Mouse (Mus musculus) hindbrain, postnatal 0 days (tissue): ENCODE data around the gene Hapln2. TPM values are rescaled to one million over a fixed set of nuclear protein-coding genes. Genes with fewer than 3 reads are reported as not detected.
A peak's percentile ranks its signal among the peaks of the same experiment; 100 is the strongest.

Source experiments
- ATAC-seq: fragments of 200-750 bp; cut with Nextera tagmentation; 2 replicates; pipeline ENCODE4 v1.8.0; 2017; ENCODE audit warnings: mild to moderate bottlenecking, moderate TSS enrichment, moderate library complexity
- DNase-seq: peaks from one replicate; pipeline ENCODE4 v3.0.0-alpha.2; 2015; ENCODE audit warnings: low spot score
- H3K27ac ChIP-seq: fragments of 300-500 bp; sonication (generic); 2 replicates; pipeline ENCODE4 v1.5.1; 2014; ENCODE audit warnings: mild to moderate bottlenecking
- H3K27me3 ChIP-seq: fragments of 300-500 bp; sonication (generic); 2 replicates; pipeline ENCODE4 v1.6.1; 2014; ENCODE audit warnings: low read length, mixed read lengths; ENCODE audit not compliant: insufficient read depth
- H3K36me3 ChIP-seq: fragments of 300-500 bp; sonication (generic); 2 replicates; pipeline ENCODE4 v1.6.1; 2014; ENCODE audit warnings: low read length, mixed read lengths; ENCODE audit not compliant: insufficient read depth
- H3K4me1 ChIP-seq: fragments of 300-500 bp; sonication (generic); 2 replicates; pipeline ENCODE4 v1.6.1; 2014; ENCODE audit warnings: antibody characterized with exemption, low read length, mixed read lengths; ENCODE audit not compliant: insufficient read depth
- H3K4me2 ChIP-seq: fragments of 300-500 bp; sonication (generic); 2 replicates; pipeline ENCODE4 v1.6.1; 2014; ENCODE audit warnings: low read depth, mild to moderate bottlenecking, low read length, moderate library complexity, mixed read lengths
- H3K4me3 ChIP-seq: fragments of 300-500 bp; sonication (generic); 2 replicates; pipeline ENCODE4 v1.5.1; 2014; ENCODE audit warnings: low read length
- H3K9ac ChIP-seq: fragments of 300-500 bp; sonication (generic); replicated peaks from 2 replicates; pipeline ENCODE4 v1.6.1; 2014; ENCODE audit warnings: mild to moderate bottlenecking, low read length, moderate library complexity, mixed read lengths
- H3K9me3 ChIP-seq: fragments of 300-500 bp; sonication (generic); 2 replicates; pipeline ENCODE4 v1.6.1; 2016; ENCODE audit warnings: low read length, mixed read lengths
- CTCF ChIP-seq: IDR thresholded peaks from 2 replicates; pipeline ENCODE4 v1.5.1; 2016; ENCODE audit warnings: antibody characterized with exemption, control low read depth, low read depth
- WGBS: fragments of 180-500 bp; shearing (Covaris S2); extraction: QIAGEN DNeasy Blood & Tissue Kit; methylation state at CpG from one replicate; pipeline ENCODE4 v1.1.7; 2014; 5-methylcytosine and 5-hydroxymethylcytosine counted together
- polyA plus RNA-seq: library from polyadenylated mRNA; unstranded; fragments of >200 nt; fragmentation: Nextera tagmentation; extraction: Ambion mirVana; gene quantifications from 2 replicates; pipeline ENCODE4 v1.2.1, GENCODE M21; 2015
- total RNA-seq: library from RNA; depleted of rRNA; stranded (reverse); fragments of >200 nt; gene quantifications from 2 replicates; pipeline ENCODE4 v1.2.3, GENCODE M21; 2014

Gene Hapln2
- total and polyA plus RNA-seq, 2 experiments from 2014 or later: 0.47 to 1.5 TPM

GRCm38 (mm10) chr3:88030608-88031395 lies 3.4 kb upstream of the Hapln2 start:
- Histone ChIP-seq H3K27ac (no peak overlapping the region), H3K27me3 (no peaks in the 10 kb centered on the region), H3K9me3 (no peaks in the 10 kb centered on the region), H3K4me1 (no peaks in the 10 kb centered on the region), H3K9ac (no peak overlapping the region), H3K4me3 (no peak overlapping the region), H3K36me3 (no peaks in the 10 kb centered on the region), H3K4me2 (no peak overlapping the region)
- peak; percentile 38 for DNase-seq
- peak; percentile 45; the same call in 1 of the 2 replicates for ATAC-seq
- WGBS: 18% methylated on average over 19 of the region's 19 CpGs
- TF ChIP-seq CTCF: no peak

- DNase-seq (no peak), ATAC-seq (no peak)
- 61% methylated on average over 7 of the region's 7 CpGs for WGBS
- no peak for TF ChIP-seq CTCF
- Histone ChIP-seq H3K36me3 (no peaks in the 10 kb centered on the region), H3K27ac (no peak overlapping the region), H3K9me3 (no peaks in the 10 kb centered on the region), H3K4me3 (no peak overlapping the region), H3K27me3 (peaks cover 15% of the 10 kb centered on the region), H3K4me1 (peaks cover 6% of the 10 kb centered on the region; the same call in 1 of the 2 replicates), H3K4me2 (no peak overlapping the region), H3K9ac (no peak overlapping the region)
These were observed 560 bp downstream of the Hapln2 start for GRCm38 (mm10) chr3:88026823-88027222.

- peak overlapping the region; percentile 46 for H3K9ac ChIP-seq
- TF ChIP-seq CTCF: no peak
- DNase-seq: peak; percentile 41
- WGBS: under 1% methylated on average over 81 of the region's 81 CpGs
- peaks cover 33% of the 10 kb centered on the region for H3K27me3 ChIP-seq
- H3K27ac ChIP-seq: no peak overlapping the region
- H3K4me2 ChIP-seq: peak overlapping the region; percentile 85
- H3K4me1 ChIP-seq: peaks cover 6% of the 10 kb centered on the region; the same call in 1 of the 2 replicates
- ATAC-seq: peak; percentile 76
- H3K4me3 ChIP-seq: peak overlapping the region; percentile 52
- H3K9me3 ChIP-seq: no peaks in the 10 kb centered on the region
- no peaks in the 10 kb centered on the region for H3K36me3 ChIP-seq
These were observed 4.0 kb downstream of the Hapln2 start for GRCm38 (mm10) chr3:88023192-88024074.

GRCm38 (mm10) chr3:88022322-88023191 lies 4.8 kb downstream of the Hapln2 start:
- no peak for TF ChIP-seq CTCF
- ATAC-seq (peak; percentile 88), DNase-seq (peak; percentile 87)
- H3K4me3 ChIP-seq: peak overlapping the region; percentile 52
- no peaks in the 10 kb centered on the region for H3K9me3 ChIP-seq
- peaks cover 33% of the 10 kb centered on the region for H3K27me3 ChIP-seq
- WGBS: 1% methylated on average over 63 of the region's 66 CpGs
- no peak overlapping the region for H3K27ac ChIP-seq
- peak overlapping the region; percentile 46 for H3K9ac ChIP-seq
- peak overlapping the region; percentile 85 for H3K4me2 ChIP-seq
- no peaks in the 10 kb centered on the region for H3K36me3 ChIP-seq
- H3K4me1 ChIP-seq: peaks cover 6% of the 10 kb centered on the region; the same call in 1 of the 2 replicates

- Histone ChIP-seq H3K9ac (no peak overlapping the region), H3K4me1 (no peaks in the 10 kb centered on the region), H3K4me2 (no peak overlapping the region), H3K4me3 (no peak overlapping the region), H3K36me3 (no peaks in the 10 kb centered on the region), H3K9me3 (no peaks in the 10 kb centered on the region), H3K27ac (no peak overlapping the region), H3K27me3 (no peaks in the 10 kb centered on the region)
- TF ChIP-seq CTCF: peak; percentile 58
- DNase-seq: peak; percentile 42
- ATAC-seq: no peak
- 8% methylated on average over 6 of the region's 6 CpGs for WGBS
These were observed 16.6 kb downstream of the Hapln2 start for GRCm38 (mm10) chr3:88010634-88011265.
